Mouse (Mus musculus) kidney, adult 8-10 months (tissue): Measurements from ENCODE around the gene Dock4.

Experiments used
- DNase-seq, 2 experiments: peaks; one replicate each; pipeline ENCODE4 v3.0.0; 2022

Dock4 gene

GRCm38 (mm10) chr12:40659689-40660088, 213.9 kb downstream of the Dock4 start:
- DNase-seq, result peak in 1 of 2 experiments; percentile 10

- no peak for DNase-seq
Measured at GRCm38 (mm10) chr12:40669460-40669859, 223.7 kb downstream of the Dock4 start.

GRCm38 (mm10) chr12:40670766-40671165, 225.0 kb downstream of the Dock4 start:
- no peak for DNase-seq

GRCm38 (mm10) chr12:40679713-40680112, 234.0 kb downstream of the Dock4 start:
- no peak for DNase-seq

- peak; percentile 29 to 66 for DNase-seq
Measured at GRCm38 (mm10) chr12:40680551-40680950, 234.8 kb downstream of the Dock4 start.

- DNase-seq, result no peak
Measured at GRCm38 (mm10) chr12:40691444-40691843, 245.7 kb downstream of the Dock4 start.

GRCm38 (mm10) chr12:40694082-40694721, 248.4 kb downstream of the Dock4 start:
- no peak for DNase-seq

- DNase-seq, result no peak
Measured at GRCm38 (mm10) chr12:40698330-40698729, 252.6 kb downstream of the Dock4 start.

GRCm38 (mm10) chr12:40702233-40702792, 256.6 kb downstream of the Dock4 start:
- no peak for DNase-seq

GRCm38 (mm10) chr12:40704296-40704695, 258.5 kb downstream of the Dock4 start:
- no peak for DNase-seq

GRCm38 (mm10) chr12:40707108-40707507, 261.4 kb downstream of the Dock4 start:
- no peak for DNase-seq

GRCm38 (mm10) chr12:40709094-40709493, 263.3 kb downstream of the Dock4 start:
- no peak for DNase-seq

- no peak for DNase-seq
Measured at GRCm38 (mm10) chr12:40712235-40712634, 266.5 kb downstream of the Dock4 start.

- DNase-seq, result no peak
Measured at GRCm38 (mm10) chr12:40714288-40714687, 268.5 kb downstream of the Dock4 start.

- DNase-seq, result no peak
Measured at GRCm38 (mm10) chr12:40715174-40715573, 269.4 kb downstream of the Dock4 start.

- no peak for DNase-seq
Measured at GRCm38 (mm10) chr12:40728373-40728772, 282.6 kb downstream of the Dock4 start.

GRCm38 (mm10) chr12:40730756-40731155, 285.0 kb downstream of the Dock4 start:
- no peak for DNase-seq

- no peak for DNase-seq
Measured at GRCm38 (mm10) chr12:40745501-40745900, 299.7 kb downstream of the Dock4 start.

- DNase-seq, result peak in 1 of 2 experiments; percentile 4
Measured at GRCm38 (mm10) chr12:40746081-40746480, 300.3 kb downstream of the Dock4 start.

GRCm38 (mm10) chr12:40759281-40759680, 313.5 kb downstream of the Dock4 start:
- DNase-seq, result no peak

GRCm38 (mm10) chr12:40767258-40767816, 321.6 kb downstream of the Dock4 start:
- DNase-seq, result no peak

- DNase-seq, result no peak
Measured at GRCm38 (mm10) chr12:40773091-40773490, 327.3 kb downstream of the Dock4 start.

- no peak for DNase-seq
Measured at GRCm38 (mm10) chr12:40781554-40781953, 335.8 kb downstream of the Dock4 start.

- no peak for DNase-seq
Measured at GRCm38 (mm10) chr12:40788621-40789111, 342.9 kb downstream of the Dock4 start.
